Mouse (Mus musculus) heart, adult 2 months (tissue): ENCODE data around the gene Ank3.

Experiments
- CTCF ChIP-seq: fragments of 200-600 bp; IDR thresholded peaks from 2 replicates; pipeline ENCODE4 v1.8.1; 2022; ENCODE audit warnings: antibody characterized with exemption, mild to moderate bottlenecking, moderate library complexity
- EP300 ChIP-seq: fragments of 200-500 bp; IDR thresholded peaks from 2 replicates; pipeline ENCODE4 v1.6.1; 2011; ENCODE audit warnings: low read depth, low read length, control low read depth; ENCODE audit not compliant: insufficient read depth
- POLR2A ChIP-seq: fragments of 200-500 bp; IDR thresholded peaks from 2 replicates; pipeline ENCODE4 v1.6.1; 2011; ENCODE audit warnings: mild to moderate bottlenecking, low read depth, low read length, control low read depth; ENCODE audit not compliant: insufficient read depth

- TF ChIP-seq CTCF (no peak), POLR2A (no peak), EP300 (no peak)
Observed at GRCm38 (mm10) chr10:69490182-69490581, 91.6 kb downstream of the Ank3 start.
